Mouse (Mus musculus) kidney, embryonic 14.5 days (tissue): Measurements from ENCODE around the gene Hist2h2aa1. TPM values are rescaled to one million over a fixed set of nuclear protein-coding genes. Genes with fewer than 3 reads are reported as not detected.
A peak's percentile ranks its signal among the peaks of the same experiment; 100 is the strongest.
"Not testable (repeated sequence)": the region's sequence is repeated elsewhere in the genome, so short reads cannot be mapped to it uniquely, and the experiment has no call there.

Source experiments
- ATAC-seq: fragments of 200-750 bp; cut with Nextera tagmentation; 2 replicates; pipeline ENCODE4 v1.8.0; 2017; ENCODE audit warnings: moderate number of reproducible peaks, mild to moderate bottlenecking, moderate TSS enrichment, moderate library complexity; ENCODE audit not compliant: low FRiP score, low TSS enrichment
- H3K27ac ChIP-seq: fragments of 300-500 bp; sonication (generic); 2 replicates; pipeline ENCODE4 v1.5.1; 2014; ENCODE audit warnings: low read depth, mild to moderate bottlenecking, low read length, moderate library complexity, mixed read lengths
- H3K27me3 ChIP-seq: fragments of 300-500 bp; sonication (generic); 2 replicates; pipeline ENCODE4 v1.6.1; 2014; ENCODE audit warnings: mild to moderate bottlenecking, low read length; ENCODE audit not compliant: control insufficient read depth, insufficient read depth
- H3K36me3 ChIP-seq: fragments of 300-500 bp; sonication (generic); 2 replicates; pipeline ENCODE4 v1.6.1; 2014; ENCODE audit warnings: low read length, mixed read lengths; ENCODE audit not compliant: control insufficient read depth, insufficient read depth
- H3K4me1 ChIP-seq: fragments of 300-500 bp; sonication (generic); 2 replicates; pipeline ENCODE4 v1.6.1; 2014; ENCODE audit warnings: low read length, mixed read lengths; ENCODE audit not compliant: control insufficient read depth, insufficient read depth
- H3K4me2 ChIP-seq: fragments of 300-500 bp; sonication (generic); replicated peaks from 2 replicates; pipeline ENCODE4 v1.6.1; 2014; ENCODE audit warnings: low read depth, mild to moderate bottlenecking, low read length
- H3K4me3 ChIP-seq: fragments of 300-500 bp; sonication (generic); 2 replicates; pipeline ENCODE4 v1.5.1; 2014; ENCODE audit warnings: mild to moderate bottlenecking, low read length
- H3K9ac ChIP-seq: fragments of 300-500 bp; sonication (generic); 2 replicates; pipeline ENCODE4 v1.6.1; 2014; ENCODE audit warnings: low read depth, mild to moderate bottlenecking, low read length, moderate library complexity
- H3K9me3 ChIP-seq: fragments of 300-500 bp; sonication (generic); 2 replicates; pipeline ENCODE4 v1.6.1; 2016; ENCODE audit warnings: low read length; ENCODE audit not compliant: control insufficient read depth
- WGBS: fragments of 180-500 bp; shearing (Covaris S2); extraction: QIAGEN DNeasy Blood & Tissue Kit; methylation state at CpG from one replicate; pipeline ENCODE4 v1.1.7; 2014; 5-methylcytosine and 5-hydroxymethylcytosine counted together
- polyA plus RNA-seq: library from polyadenylated mRNA; unstranded; fragments of >200 nt; fragmentation: Nextera tagmentation; extraction: Ambion mirVana; gene quantifications from 2 replicates; pipeline ENCODE4 v1.2.1, GENCODE M21; 2014

Hist2h2aa1 gene
- polyA plus RNA-seq, 1 experiment from 2014 or later = 20.3 TPM

GRCm38 (mm10) chr3:96209242-96209641 lies 36.1 kb upstream of the Hist2h2aa1 start:
- WGBS = 26% methylated on average over 15 of the region's 15 CpGs
- no peak for ATAC-seq
- H3K9ac ChIP-seq = no peak overlapping the region

GRCm38 (mm10) chr3:96219191-96219641 lies 26.1 kb upstream of the Hist2h2aa1 start:
- H3K4me1 ChIP-seq = peaks cover 24% of the 10 kb centered on the region
- WGBS = under 1% methylated on average over 12 of the region's 12 CpGs
- peak overlapping the region; percentile 100 for H3K27ac ChIP-seq
- no peaks in the 10 kb centered on the region for H3K9me3 ChIP-seq
- peak overlapping the region; percentile 82 for H3K4me2 ChIP-seq
- peak overlapping the region; percentile 65 for H3K4me3 ChIP-seq
- H3K27me3 ChIP-seq = no peaks in the 10 kb centered on the region
- ATAC-seq = peak; percentile 32
- H3K9ac ChIP-seq = peak overlapping the region; percentile 64
- no peaks in the 10 kb centered on the region for H3K36me3 ChIP-seq

More at GRCm38 (mm10) chr3:96209242-96209641, 36.1 kb upstream of the Hist2h2aa1 start:
- Histone ChIP-seq H3K4me3 (no peak overlapping the region), H3K4me1 (no peaks in the 10 kb centered on the region), H3K27me3 (no peaks in the 10 kb centered on the region), H3K9me3 (no peaks in the 10 kb centered on the region), H3K36me3 (no peaks in the 10 kb centered on the region), H3K4me2 (no peak overlapping the region), H3K27ac (no peak overlapping the region)

GRCm38 (mm10) chr3:96219661-96220130 lies 25.6 kb upstream of the Hist2h2aa1 start, which contains the start of the genes Bola1 and Hist2h2ab:
Bola1 (minus strand) TSS chr3:96219709.
Hist2h2ab (plus strand) TSS chr3:96219865.
- peak within 1 kb of the TSS; percentile 65 for H3K4me3 ChIP-seq
- peaks cover 26% of the 10 kb centered on the region for H3K4me1 ChIP-seq
- WGBS = under 1% methylated on average over 37 of the region's 37 CpGs
- peak within 1 kb of the TSS; percentile 100 for H3K27ac ChIP-seq
- ATAC-seq = peak; percentile 85
- H3K9me3 ChIP-seq = no peaks in the 10 kb centered on the region
- no peaks in the 10 kb centered on the region for H3K27me3 ChIP-seq
- peak within 1 kb of the TSS; percentile 82 for H3K4me2 ChIP-seq
- no peaks in the 10 kb centered on the region for H3K36me3 ChIP-seq
- peak within 1 kb of the TSS; percentile 93 for H3K9ac ChIP-seq

GRCm38 (mm10) chr3:96220131-96220764 lies 25.0 kb upstream of the Hist2h2aa1 start:
- Histone ChIP-seq H3K4me2 (peak overlapping the region; percentile 82), H3K9ac (peak overlapping the region; percentile 93), H3K4me1 (peaks cover 31% of the 10 kb centered on the region), H3K4me3 (peak overlapping the region; percentile 65), H3K27ac (peak overlapping the region; percentile 100)
- not testable (repeated sequence) for H3K27me3 ChIP-seq, H3K9me3 ChIP-seq, H3K36me3 ChIP-seq
- under 1% methylated on average over 27 of the region's 47 CpGs for WGBS
- ATAC-seq = peak; percentile 46

GRCm38 (mm10) chr3:96220765-96221639 lies 24.3 kb upstream of the Hist2h2aa1 start, which contains the start of the genes Hist2h2ac and Hist2h2be:
Hist2h2ac (minus strand) TSS chr3:96220880.
Hist2h2be (plus strand) TSS chr3:96221119.
- peak within 1 kb of the TSS; percentile 82 for H3K4me2 ChIP-seq
- H3K9me3 ChIP-seq = no peaks in the 10 kb centered on the region
- no peaks in the 10 kb centered on the region for H3K36me3 ChIP-seq
- peak; percentile 93 for ATAC-seq
- peak within 1 kb of the TSS; percentile 100 for H3K27ac ChIP-seq
- peaks cover 35% of the 10 kb centered on the region for H3K4me1 ChIP-seq
- peak within 1 kb of the TSS; percentile 65 for H3K4me3 ChIP-seq
- peak within 1 kb of the TSS; percentile 93 for H3K9ac ChIP-seq
- under 1% methylated on average over 43 of the region's 43 CpGs for WGBS
- no peaks in the 10 kb centered on the region for H3K27me3 ChIP-seq

- no peak for ATAC-seq
- 13% methylated on average over 9 of the region's 9 CpGs for WGBS
- no peaks in the 10 kb centered on the region for H3K9me3 ChIP-seq
- H3K4me3 ChIP-seq = peak overlapping the region; percentile 65
- peak overlapping the region; percentile 93 for H3K9ac ChIP-seq
- no peaks in the 10 kb centered on the region for H3K27me3 ChIP-seq
- H3K4me1 ChIP-seq = peaks cover 35% of the 10 kb centered on the region
- H3K36me3 ChIP-seq = no peaks in the 10 kb centered on the region
- peak overlapping the region; percentile 100 for H3K27ac ChIP-seq
- peak overlapping the region; percentile 82 for H3K4me2 ChIP-seq
Observed at GRCm38 (mm10) chr3:96221640-96222038, 23.7 kb upstream of the Hist2h2aa1 start.

GRCm38 (mm10) chr3:96222774-96223173 lies 22.5 kb upstream of the Hist2h2aa1 start:
- no peak for ATAC-seq
- Histone ChIP-seq H3K4me2 (peak overlapping the region; percentile 82), H3K9ac (no peak overlapping the region), H3K4me1 (peaks cover 35% of the 10 kb centered on the region), H3K4me3 (peak overlapping the region; percentile 8; the same call in 1 of the 2 replicates), H3K36me3 (no peaks in the 10 kb centered on the region), H3K27ac (no peak overlapping the region), H3K27me3 (no peaks in the 10 kb centered on the region), H3K9me3 (no peaks in the 10 kb centered on the region)
- WGBS = 91% methylated on average over 4 of the region's 4 CpGs

GRCm38 (mm10) chr3:96225421-96225820 lies 19.9 kb upstream of the Hist2h2aa1 start:
- no peak overlapping the region for H3K4me2 ChIP-seq
- H3K9me3 ChIP-seq = no peaks in the 10 kb centered on the region
- H3K27ac ChIP-seq = no peak overlapping the region
- ATAC-seq = no peak
- 11% methylated on average over 2 of the region's 2 CpGs for WGBS
- H3K4me1 ChIP-seq = peaks cover 32% of the 10 kb centered on the region
- no peak overlapping the region for H3K4me3 ChIP-seq
- no peaks in the 10 kb centered on the region for H3K27me3 ChIP-seq
- no peak overlapping the region for H3K9ac ChIP-seq
- H3K36me3 ChIP-seq = no peaks in the 10 kb centered on the region
